Mouse (Mus musculus): ENCODE data around the gene Entpd4b. TPM values are rescaled to one million over a fixed set of nuclear protein-coding genes. Genes with fewer than 3 reads are reported as not detected.

The Entpd4b gene
- polyA plus RNA-seq (2012; rRNA removed; ENCODE audit: low replicate concordance) = 21.7 and 41.1 TPM in 2 replicates

DNA sequence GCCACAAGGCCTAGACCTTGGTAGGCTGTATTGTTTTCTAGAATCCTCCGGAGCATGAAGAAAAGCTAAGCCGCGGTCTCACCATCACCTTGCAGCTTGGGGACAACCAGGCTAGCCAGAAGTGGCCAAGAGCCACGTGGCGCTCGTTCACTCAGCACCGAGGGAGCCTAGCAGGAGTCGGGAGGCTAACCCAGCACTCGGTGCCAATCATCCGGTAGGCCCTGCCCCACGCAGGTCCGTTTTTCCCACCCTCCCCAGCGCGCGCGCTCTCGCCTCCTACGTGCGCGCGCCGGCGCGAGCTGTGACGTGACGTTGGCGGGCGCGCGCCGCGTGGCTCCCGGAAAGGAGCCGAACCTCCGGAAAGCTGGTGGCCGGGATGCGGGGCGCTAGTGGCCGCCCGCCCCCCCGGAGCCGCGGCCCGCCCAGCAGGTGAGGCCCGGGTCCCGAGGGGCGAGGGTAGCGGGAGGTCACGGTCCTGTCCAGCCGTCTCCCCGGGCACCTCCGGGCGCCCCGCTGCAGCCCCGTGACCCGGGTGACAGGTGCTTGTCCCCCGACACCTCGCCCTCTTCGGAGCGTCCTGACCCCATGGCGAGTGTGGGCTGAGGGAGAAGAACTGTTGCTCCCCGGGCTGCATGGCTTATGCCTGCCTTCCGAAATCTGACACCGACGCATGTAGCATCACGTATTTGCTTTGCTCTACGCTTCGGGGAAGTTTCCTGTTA is at the start of gene Entpd4b:
Gene Entpd4b, plus strand, starts transcription at position 315 of the 722 bp plus-strand sequence.

DNA sequence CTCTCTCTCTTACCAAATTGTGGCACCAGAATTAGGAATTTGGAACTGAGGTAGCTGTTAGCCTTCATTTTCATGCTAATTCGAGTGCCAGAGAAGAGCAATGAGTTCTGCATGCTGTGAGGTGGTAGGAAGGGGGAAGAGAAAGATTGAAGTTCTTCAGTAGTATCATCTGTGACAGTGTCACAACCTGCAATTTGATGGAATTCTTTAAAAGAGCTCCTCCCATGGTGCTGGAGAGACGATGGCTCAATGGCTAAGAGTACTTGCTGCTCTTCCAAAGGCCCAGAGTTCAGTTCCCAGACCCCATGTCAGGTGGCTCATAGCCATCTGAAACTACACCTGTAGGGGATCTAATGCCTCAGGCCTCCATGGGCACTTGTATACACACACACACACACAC is 42.8 kb upstream of the Entpd4b start, which contains the start of gene Gm27179:
Gene Gm27179, minus strand, starts transcription at position 101 of the 400 bp plus-strand sequence.

Other genes starting within 250 kb of the Entpd4b start
- gene Gm16867, start 52.1 kb upstream of the Entpd4b start, polyA plus RNA-seq (2012; rRNA removed; ENCODE audit: low replicate concordance) = 2.1 and 20.7 TPM in 2 replicates
- gene Gm27179, start 42.9 kb upstream of the Entpd4b start, polyA plus RNA-seq (2012; rRNA removed; ENCODE audit: low replicate concordance) = 0.06 TPM in 1 of 2 replicates, not detected in the other

All from mammary gland, adult 2 months (tissue).